Mouse (Mus musculus): ENCODE measurements around the gene Gipc3. TPM values are rescaled to one million over a fixed set of nuclear protein-coding genes. Genes with fewer than 3 reads are reported as not detected.

Gipc3 gene
- polyA plus RNA-seq, 1 experiment, result not detected

- TF ChIP-seq CTCF (IDR thresholded peaks at IDR 0.05; ENCODE audit: insufficient read depth, low read depth, low read length) (no peak), POLR2A (IDR thresholded peaks at IDR 0.05; ENCODE audit: insufficient read depth, low read depth, low read length) (no peak)
- WGBS, result 9% methylated on average over 4 of the region's 4 CpGs
- Histone ChIP-seq H3K27ac (ENCODE audit: insufficient read depth, low read depth, low read length) (peak overlapping the region; percentile 99), H3K4me3 (ENCODE audit: insufficient read depth, low read depth, low read length) (peak overlapping the region; percentile 37), H3K4me1 (ENCODE audit: control insufficient read depth, insufficient read depth, low read length) (peaks cover 77% of the 10 kb centered on the region)
Observed at GRCm38 (mm10) chr10:81302288-81302687, 40.8 kb downstream of the Gipc3 start.

GRCm38 (mm10) chr10:81301321-81301720, 41.7 kb downstream of the Gipc3 start:
- no peak overlapping the region for H3K27ac ChIP-seq (ENCODE audit: insufficient read depth, low read depth, low read length)
- TF ChIP-seq CTCF (IDR thresholded peaks at IDR 0.05; ENCODE audit: insufficient read depth, low read depth, low read length) (no peak), POLR2A (IDR thresholded peaks at IDR 0.05; ENCODE audit: insufficient read depth, low read depth, low read length) (no peak)
- 79% methylated on average over 9 of the region's 9 CpGs for WGBS
- H3K4me1 ChIP-seq (ENCODE audit: control insufficient read depth, insufficient read depth, low read length), result peaks cover 84% of the 10 kb centered on the region
- H3K4me3 ChIP-seq (ENCODE audit: insufficient read depth, low read depth, low read length), result no peak overlapping the region

GRCm38 (mm10) chr10:81300352-81300907, 42.6 kb downstream of the Gipc3 start:
- no peak overlapping the region for H3K4me3 ChIP-seq (ENCODE audit: insufficient read depth, low read depth, low read length)
- peaks cover 93% of the 10 kb centered on the region for H3K4me1 ChIP-seq (ENCODE audit: control insufficient read depth, insufficient read depth, low read length)
- H3K27ac ChIP-seq (ENCODE audit: insufficient read depth, low read depth, low read length), result peak overlapping the region; percentile 42

GRCm38 (mm10) chr10:81299585-81300351, 43.3 kb downstream of the Gipc3 start:
- H3K4me3 ChIP-seq (ENCODE audit: insufficient read depth, low read depth, low read length), result no peak overlapping the region
- H3K4me1 ChIP-seq (ENCODE audit: control insufficient read depth, insufficient read depth, low read length), result peaks cover 93% of the 10 kb centered on the region
- H3K27ac ChIP-seq (ENCODE audit: insufficient read depth, low read depth, low read length), result peak overlapping the region; percentile 42
- WGBS, result 76% methylated on average over 14 of the region's 14 CpGs
- TF ChIP-seq CTCF (IDR thresholded peaks at IDR 0.05; ENCODE audit: insufficient read depth, low read depth, low read length), result no peak
- TF ChIP-seq POLR2A (IDR thresholded peaks at IDR 0.05; ENCODE audit: insufficient read depth, low read depth, low read length), result no peak

More at GRCm38 (mm10) chr10:81300352-81300907, 42.6 kb downstream of the Gipc3 start:
- WGBS, result 76% methylated on average over 9 of the region's 9 CpGs
- TF ChIP-seq POLR2A (IDR thresholded peaks at IDR 0.05; ENCODE audit: insufficient read depth, low read depth, low read length) (no peak), CTCF (IDR thresholded peaks at IDR 0.05; ENCODE audit: insufficient read depth, low read depth, low read length) (no peak)

GRCm38 (mm10) chr10:81298369-81299100, 44.5 kb downstream of the Gipc3 start:
- WGBS, result 68% methylated on average over 17 of the region's 17 CpGs
- peak overlapping the region; percentile 42 for H3K27ac ChIP-seq (ENCODE audit: insufficient read depth, low read depth, low read length)
- no peak overlapping the region for H3K4me3 ChIP-seq (ENCODE audit: insufficient read depth, low read depth, low read length)
- peaks cover 93% of the 10 kb centered on the region for H3K4me1 ChIP-seq (ENCODE audit: control insufficient read depth, insufficient read depth, low read length)
- TF ChIP-seq POLR2A (IDR thresholded peaks at IDR 0.05; ENCODE audit: insufficient read depth, low read depth, low read length) (no peak), CTCF (IDR thresholded peaks at IDR 0.05; ENCODE audit: insufficient read depth, low read depth, low read length) (no peak)

- 58% methylated on average over 10 of the region's 10 CpGs for WGBS
- peak overlapping the region; percentile 42 for H3K27ac ChIP-seq (ENCODE audit: insufficient read depth, low read depth, low read length)
- peaks cover 86% of the 10 kb centered on the region for H3K4me1 ChIP-seq (ENCODE audit: control insufficient read depth, insufficient read depth, low read length)
- TF ChIP-seq CTCF (IDR thresholded peaks at IDR 0.05; ENCODE audit: insufficient read depth, low read depth, low read length) (no peak), POLR2A (IDR thresholded peaks at IDR 0.05; ENCODE audit: insufficient read depth, low read depth, low read length) (no peak)
- 0 out of 2 replicates have a peak overlapping the region, but pooled peaks have one; percentile 1 for H3K4me3 ChIP-seq (ENCODE audit: insufficient read depth, low read depth, low read length)
Observed at GRCm38 (mm10) chr10:81297845-81298244, 45.2 kb downstream of the Gipc3 start.

- H3K4me3 ChIP-seq (ENCODE audit: insufficient read depth, low read depth, low read length), result no peak overlapping the region
- H3K27ac ChIP-seq (ENCODE audit: insufficient read depth, low read depth, low read length), result peak overlapping the region; percentile 42
- no peak for TF ChIP-seq POLR2A (IDR thresholded peaks at IDR 0.05; ENCODE audit: insufficient read depth, low read depth, low read length)
- TF ChIP-seq CTCF (IDR thresholded peaks at IDR 0.05; ENCODE audit: insufficient read depth, low read depth, low read length), result no peak
- peaks cover 80% of the 10 kb centered on the region for H3K4me1 ChIP-seq (ENCODE audit: control insufficient read depth, insufficient read depth, low read length)
- whole genome bisulfite sequencing, result 64% methylated on average over 6 of the region's 6 CpGs
Observed at GRCm38 (mm10) chr10:81297246-81297645, 45.8 kb downstream of the Gipc3 start.

GRCm38 (mm10) chr10:81295185-81295584, 47.9 kb downstream of the Gipc3 start:
- Histone ChIP-seq H3K4me3 (ENCODE audit: insufficient read depth, low read depth, low read length) (peak overlapping the region; percentile 60), H3K4me1 (ENCODE audit: control insufficient read depth, insufficient read depth, low read length) (peaks cover 68% of the 10 kb centered on the region), H3K27ac (ENCODE audit: insufficient read depth, low read depth, low read length) (no peak overlapping the region)
- TF ChIP-seq CTCF (IDR thresholded peaks at IDR 0.05; ENCODE audit: insufficient read depth, low read depth, low read length), result no peak
- TF ChIP-seq POLR2A (IDR thresholded peaks at IDR 0.05; ENCODE audit: insufficient read depth, low read depth, low read length), result no peak
- WGBS, result 59% methylated on average over 6 of the region's 6 CpGs

Data from olfactory bulb, adult 2 months (tissue).